Mouse (Mus musculus) left cerebral cortex, postnatal 36 days (tissue): ENCODE data around the gene Parp8. TPM values are rescaled to one million over a fixed set of nuclear protein-coding genes. Genes with fewer than 3 reads are reported as not detected.
"Not testable (repeated sequence)": the region's sequence is repeated elsewhere in the genome, so short reads cannot be mapped to it uniquely, and the experiment has no call there.

ENCODE experiments used
- DNase-seq, 2 experiments: peaks; one replicate each; pipeline ENCODE4 v3.0.0; 2021 to 2022; ENCODE audit warnings: low spot score in 2 of 2, mixed read lengths in 1 of 2
- intact Hi-C: fragments of 180-260 bp; cut with DNase I; formaldehyde crosslinking; loops from one replicate; pipeline ENCODE4 v1.15.1; 2025
- total RNA-seq, 2 experiments: library from RNA; stranded (reverse); gene quantifications; 2 replicates each; pipeline ENCODE4 v1.2.3; 2021

The Parp8 gene
- total RNA-seq, 2 experiments from 2014 or later = 16.2 to 23.5 TPM

DNA sequence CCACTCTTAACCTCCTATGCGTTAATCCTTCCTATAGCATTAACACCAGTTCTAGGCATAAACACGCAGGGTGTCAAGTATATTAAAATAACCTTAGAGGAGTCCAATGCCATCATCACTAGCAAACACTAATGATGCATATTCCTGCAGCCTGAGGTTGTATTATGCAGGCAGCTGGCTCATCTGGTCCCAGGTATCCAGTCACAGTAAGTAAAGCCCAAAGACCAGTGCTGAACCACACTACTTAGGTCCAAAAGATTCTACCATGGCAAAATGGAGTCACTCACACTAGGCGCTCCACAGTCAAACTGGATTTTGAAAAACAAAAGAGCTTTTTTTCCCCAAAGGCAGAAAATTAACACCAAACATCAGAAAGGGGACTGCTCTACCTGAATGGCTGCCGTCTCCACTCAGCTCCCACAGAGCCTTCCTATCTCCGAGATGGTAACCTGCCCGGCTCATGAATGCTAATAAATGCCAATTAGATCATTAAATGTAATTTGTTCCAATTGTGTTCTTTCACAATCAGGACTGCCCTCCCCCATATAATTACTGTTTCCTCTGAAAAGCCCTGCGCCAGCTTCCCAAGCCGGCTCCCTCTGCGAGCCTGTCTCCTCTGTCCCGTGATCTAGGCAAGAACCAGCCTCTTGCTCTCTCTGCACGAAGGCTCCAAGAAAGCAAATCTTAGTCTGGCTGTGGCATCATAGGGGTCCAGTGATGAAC, 54.5 kb downstream of the Parp8 start:
- no peak for DNase-seq
- intact Hi-C loops = no loop called here

DNA sequence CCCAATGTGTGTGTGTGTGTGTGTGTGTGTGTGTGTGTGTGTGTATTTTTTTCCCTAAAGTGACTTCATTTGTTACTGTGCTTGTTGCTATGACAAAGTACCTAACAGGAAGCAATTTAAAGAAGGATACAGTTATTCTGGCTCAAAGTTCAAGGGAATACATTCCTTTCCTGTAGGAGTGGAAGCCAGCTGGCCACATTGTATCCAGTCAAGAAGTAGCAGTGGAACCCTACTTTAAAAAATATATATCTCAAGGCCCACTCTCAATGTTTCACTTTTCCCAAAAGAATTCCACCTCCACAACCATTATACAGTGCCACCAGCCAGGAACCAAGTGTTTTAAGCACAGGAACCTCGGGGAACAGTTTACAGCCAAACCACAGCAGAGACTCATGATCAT, 55.7 kb downstream of the Parp8 start:
- intact Hi-C loops = no loop called here
- DNase-seq = no peak

- no peak for DNase-seq
- intact Hi-C loops = no loop called here
Observed at GRCm38 (mm10) chr13:116968906-116969305, 56.4 kb downstream of the Parp8 start.

DNA sequence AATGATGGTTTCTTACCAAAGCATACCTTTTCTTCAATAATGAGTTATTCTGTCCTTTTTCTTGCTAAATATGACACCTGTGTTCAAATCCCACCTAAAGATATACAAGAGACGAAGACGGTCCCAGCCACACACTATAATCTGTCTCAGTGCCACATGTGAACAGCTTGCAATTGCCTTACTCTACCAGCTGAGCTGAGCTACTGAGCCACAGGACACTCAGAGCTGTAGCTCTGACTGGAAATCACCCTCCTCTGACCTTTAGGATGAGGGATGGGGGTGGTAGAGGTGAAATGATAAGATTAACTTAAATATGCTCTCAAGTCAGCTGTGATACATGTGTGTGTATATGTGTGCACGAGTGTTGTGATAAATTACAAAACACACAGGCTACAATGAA, 57.9 kb downstream of the Parp8 start:
- intact Hi-C loops = no loop called here

GRCm38 (mm10) chr13:116962480-116963462, 62.6 kb downstream of the Parp8 start:
- no peak for DNase-seq
- intact Hi-C loops = no loop called here

More for the DNA sequence above, 57.9 kb downstream of the Parp8 start:
- no peak for DNase-seq

GRCm38 (mm10) chr13:116958776-116959589, 66.4 kb downstream of the Parp8 start:
- intact Hi-C loops = no loop called here
- DNase-seq = no peak

DNA sequence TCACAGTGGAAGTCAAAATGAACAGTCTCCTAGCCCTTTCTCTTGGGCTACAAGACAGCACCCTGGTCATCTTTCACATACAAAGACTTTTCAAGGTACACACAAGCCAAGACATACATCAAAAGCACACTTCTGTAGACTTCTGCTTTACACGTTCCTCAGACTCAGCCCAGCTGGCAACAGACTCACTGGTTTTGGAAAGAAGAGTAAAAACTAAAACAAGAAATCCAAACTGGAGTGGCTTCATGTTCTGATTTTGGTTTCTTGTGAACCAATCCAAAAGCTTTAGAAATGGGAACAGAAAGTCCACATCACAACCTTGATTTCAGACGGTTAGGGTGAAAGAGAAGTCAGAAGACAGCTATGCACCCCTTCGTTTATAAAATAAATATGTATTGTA, 67.8 kb downstream of the Parp8 start:
- intact Hi-C loops = no loop called here
- DNase-seq = no peak

DNA sequence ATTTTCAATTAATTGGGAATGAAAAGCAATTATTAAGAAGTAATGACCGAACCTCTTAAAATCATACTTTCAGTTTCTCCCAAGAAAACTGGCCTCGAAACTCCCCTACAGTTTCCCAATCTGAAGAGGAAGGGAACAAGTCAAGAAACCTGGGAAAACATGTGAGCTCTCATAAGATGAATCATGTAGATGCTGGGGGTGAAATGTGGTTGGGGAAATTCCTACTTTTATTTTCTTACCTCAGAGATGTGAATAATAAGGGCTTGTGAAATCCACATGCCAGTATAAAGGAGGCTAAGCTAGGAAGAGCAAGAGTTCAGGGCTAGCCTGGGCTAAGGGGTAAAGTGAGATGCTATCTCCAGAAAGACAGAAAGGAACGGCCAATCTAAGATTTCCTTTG, 74.0 kb downstream of the Parp8 start:
- intact Hi-C loops = no loop called here
- DNase-seq = no peak

DNA sequence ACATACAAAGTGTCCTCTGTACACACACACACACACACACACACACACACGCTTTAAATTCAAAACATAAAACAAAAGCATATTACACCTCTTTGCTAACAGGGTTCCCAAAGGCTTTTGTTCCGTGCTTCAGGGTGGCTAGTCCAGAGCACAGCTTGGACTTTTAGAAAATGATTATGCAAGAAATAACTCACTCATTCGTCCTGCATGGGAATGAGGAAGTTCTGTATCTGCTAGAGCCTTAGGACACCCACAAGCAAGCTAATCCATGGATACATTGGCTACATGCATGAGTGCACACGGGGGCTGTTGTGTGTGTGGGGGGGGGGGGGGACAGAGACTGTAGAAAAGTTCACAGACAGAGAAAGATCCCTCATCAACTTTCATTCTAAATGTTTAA, 75.8 kb downstream of the Parp8 start:
- intact Hi-C loops = no loop called here
- no peak for DNase-seq

- intact Hi-C loops = no loop called here
Observed at GRCm38 (mm10) chr13:116949056-116949455, 76.3 kb downstream of the Parp8 start.

DNA sequence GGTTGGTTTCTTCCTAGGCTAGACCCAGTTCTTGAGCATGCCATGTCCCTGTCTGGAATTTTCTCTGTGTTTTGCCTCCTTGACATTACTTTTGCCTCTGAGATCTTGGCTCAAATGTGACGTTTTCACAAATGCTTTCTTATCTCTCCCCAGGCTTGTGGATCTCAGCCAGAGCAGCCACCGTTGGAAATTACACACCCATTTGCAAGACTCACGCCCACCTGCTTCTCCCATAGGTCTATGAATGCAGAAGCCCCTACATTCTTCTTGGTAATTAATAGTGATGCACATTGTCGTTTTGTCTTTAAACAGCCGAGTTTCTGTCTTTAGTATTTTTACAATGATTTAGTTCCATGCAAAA, 77.1 kb downstream of the Parp8 start:
- no peak for DNase-seq
- intact Hi-C loops = no loop called here

More at GRCm38 (mm10) chr13:116949056-116949455, 76.3 kb downstream of the Parp8 start:
- no peak for DNase-seq

DNA sequence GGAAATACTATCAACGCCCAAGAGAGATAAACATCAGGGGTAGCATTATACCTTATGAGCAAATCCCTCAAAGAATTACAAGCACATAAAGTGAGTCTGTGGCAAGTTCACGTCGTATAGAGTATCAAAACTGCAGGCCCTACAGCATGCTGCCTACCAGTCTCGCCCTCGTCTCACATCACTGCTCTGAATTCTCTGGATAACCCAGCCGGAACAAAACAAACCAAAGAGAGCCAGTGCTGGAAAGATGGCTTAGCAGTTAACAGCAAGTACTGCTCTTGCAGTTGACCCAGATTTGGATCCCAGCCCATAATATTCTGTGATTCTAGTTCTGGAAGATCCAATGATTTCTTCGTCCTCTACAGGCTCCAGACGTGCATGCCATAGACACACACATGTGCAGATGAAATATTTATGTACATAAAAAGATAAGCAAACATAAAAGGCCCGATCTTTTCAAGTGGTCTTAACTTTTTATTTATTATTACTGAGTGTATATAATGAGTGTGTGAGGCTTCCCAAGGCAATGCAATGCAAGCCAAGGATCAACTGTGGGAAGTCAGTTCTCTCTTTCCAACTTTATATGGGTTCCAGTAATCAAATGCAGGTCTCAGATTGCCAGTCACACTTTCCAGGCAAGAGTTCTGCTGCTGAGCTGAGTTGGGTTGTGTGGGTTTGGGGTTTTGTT, 77.6 kb downstream of the Parp8 start:
- DNase-seq = no peak

DNA sequence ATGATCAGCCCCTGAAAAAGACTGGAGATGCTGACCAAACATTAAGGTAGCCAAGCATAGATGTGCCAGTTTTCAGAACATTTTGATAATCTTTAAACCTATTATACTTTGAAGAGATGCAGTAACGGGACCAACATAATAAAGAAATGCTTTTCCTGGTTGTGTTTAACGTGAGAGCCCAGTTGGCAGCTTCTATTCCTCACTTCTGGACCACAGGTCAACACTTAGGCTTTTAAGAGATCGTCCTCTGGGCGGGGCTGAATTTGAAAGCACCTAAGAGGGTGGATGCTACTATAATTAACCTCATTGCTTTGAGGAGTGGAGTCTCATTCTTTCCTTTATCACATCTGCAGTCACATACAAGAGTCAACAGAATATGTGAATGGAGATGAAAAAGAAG, 78.8 kb downstream of the Parp8 start:
- DNase-seq = no peak
- intact Hi-C loops = no loop called here

More for the DNA sequence above, 77.6 kb downstream of the Parp8 start:
- intact Hi-C loops = no loop called here

GRCm38 (mm10) chr13:116941280-116942015, 83.9 kb downstream of the Parp8 start:
- no peak for DNase-seq

DNA sequence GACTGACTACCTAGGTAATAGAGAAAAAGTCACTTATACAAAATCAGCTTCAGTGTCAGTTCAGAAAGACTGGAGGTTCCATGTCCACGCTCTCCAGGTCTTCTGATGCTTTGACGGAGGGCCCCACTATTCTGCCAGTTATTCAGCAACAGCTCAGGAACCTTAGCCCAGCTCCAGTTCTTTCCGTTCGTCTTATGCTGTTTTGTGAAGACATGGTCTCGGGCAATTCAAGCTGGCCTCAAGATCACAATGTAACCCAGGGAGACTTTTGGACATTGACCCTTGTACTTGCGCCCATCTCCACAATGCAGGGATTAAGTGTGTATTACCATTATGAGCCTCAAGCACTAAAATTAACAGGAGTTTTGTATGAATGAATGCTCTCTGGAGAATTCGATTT, 84.6 kb downstream of the Parp8 start:
- no peak for DNase-seq
- intact Hi-C loops = no loop called here

More at GRCm38 (mm10) chr13:116941280-116942015, 83.9 kb downstream of the Parp8 start:
- intact Hi-C loops = no loop called here

- intact Hi-C loops, DNase-seq: not testable (repeated sequence)
Observed at GRCm38 (mm10) chr13:116937019-116937418, 88.3 kb downstream of the Parp8 start.

DNA sequence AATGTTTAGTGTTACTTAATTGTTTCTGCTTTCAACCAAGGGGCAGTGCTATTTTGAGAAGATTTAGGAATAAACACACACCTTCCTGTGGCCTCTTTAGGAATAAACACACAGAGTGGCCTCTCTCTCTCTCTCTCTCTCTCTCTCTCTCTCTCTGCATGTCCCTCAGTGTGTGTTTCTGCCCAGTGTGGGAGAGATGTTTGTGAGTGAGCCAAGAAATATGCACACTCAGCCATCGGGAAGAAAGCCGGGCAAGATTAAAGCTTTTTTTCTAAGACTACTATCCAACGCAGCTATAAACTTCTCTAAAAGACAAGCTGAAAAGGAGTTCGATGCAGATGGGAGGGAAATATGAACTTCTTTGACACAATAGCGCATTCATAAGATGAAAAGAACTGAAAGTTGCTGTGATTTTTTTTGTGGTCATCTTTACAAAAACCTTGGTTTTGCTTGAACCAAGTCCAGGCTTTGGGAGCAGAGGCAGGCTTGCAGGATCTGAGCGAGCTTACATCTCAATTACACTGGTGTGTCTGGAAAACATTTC, 107.9 kb downstream of the Parp8 start:
- DNase-seq = no peak
- intact Hi-C loops = no loop called here

DNA sequence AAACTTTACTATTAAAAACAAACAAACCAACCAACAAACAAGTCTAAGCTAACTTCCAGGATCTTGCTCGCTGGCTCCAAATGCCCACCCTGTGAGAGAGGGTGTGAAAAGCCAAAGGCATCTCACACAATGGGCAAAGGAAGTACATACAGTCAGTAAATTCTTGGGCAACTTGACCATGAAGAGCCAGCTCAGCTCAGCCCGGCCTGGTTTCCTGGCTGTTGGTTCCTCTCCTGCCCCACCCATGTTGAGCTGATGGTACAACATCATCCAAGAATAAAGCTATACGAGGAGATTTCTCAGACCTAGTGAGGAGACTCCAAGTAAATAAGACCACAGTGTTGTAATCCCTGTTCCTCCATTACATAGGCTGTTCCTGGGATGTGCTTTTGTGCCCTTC, 117.1 kb downstream of the Parp8 start:
- intact Hi-C loops = no loop called here
- no peak for DNase-seq
